Mouse (Mus musculus) liver, adult 2 months (tissue): ENCODE results near the gene Gm11020.

Experiments used
- CTCF ChIP-seq: fragments of 200-500 bp; IDR thresholded peaks from 2 replicates; pipeline ENCODE4 v1.5.1; 2011; ENCODE audit warnings: low read depth, low read length, control low read depth
- POLR2A ChIP-seq: fragments of 200-500 bp; IDR thresholded peaks from 2 replicates; pipeline ENCODE4 v1.6.1; 2011; ENCODE audit warnings: low read length, control low read depth; ENCODE audit not compliant: insufficient read depth; ENCODE audit errors: extremely low read depth

DNA sequence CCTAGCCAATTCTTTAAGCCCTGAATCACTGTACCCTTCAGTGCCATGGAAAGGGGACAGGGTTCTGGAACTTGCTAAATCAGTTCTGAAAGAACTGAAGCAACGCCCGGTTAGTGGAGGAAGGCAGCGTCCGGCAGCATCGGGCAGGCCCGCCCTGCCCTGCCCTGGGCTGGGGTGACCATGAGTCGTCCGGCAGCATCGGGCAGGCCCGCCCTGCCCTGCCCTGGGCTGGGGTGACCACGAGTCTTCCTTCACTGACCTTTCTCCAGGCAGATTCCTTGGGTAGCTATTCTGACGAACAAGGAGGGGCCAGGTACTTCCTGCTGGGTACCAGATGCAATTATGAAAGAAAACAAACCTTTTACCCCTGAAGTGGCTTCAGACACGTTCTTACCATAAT is 28.7 kb downstream of the Gm11020 start:
- TF ChIP-seq CTCF (no peak), POLR2A (no peak)
